Mouse (Mus musculus): ENCODE results near the gene Clcnkb. TPM values are rescaled to one million over a fixed set of nuclear protein-coding genes. Genes with fewer than 3 reads are reported as not detected.

Gene Clcnkb
- total and polyA plus RNA-seq, 3 experiments, result not detected

DNA sequence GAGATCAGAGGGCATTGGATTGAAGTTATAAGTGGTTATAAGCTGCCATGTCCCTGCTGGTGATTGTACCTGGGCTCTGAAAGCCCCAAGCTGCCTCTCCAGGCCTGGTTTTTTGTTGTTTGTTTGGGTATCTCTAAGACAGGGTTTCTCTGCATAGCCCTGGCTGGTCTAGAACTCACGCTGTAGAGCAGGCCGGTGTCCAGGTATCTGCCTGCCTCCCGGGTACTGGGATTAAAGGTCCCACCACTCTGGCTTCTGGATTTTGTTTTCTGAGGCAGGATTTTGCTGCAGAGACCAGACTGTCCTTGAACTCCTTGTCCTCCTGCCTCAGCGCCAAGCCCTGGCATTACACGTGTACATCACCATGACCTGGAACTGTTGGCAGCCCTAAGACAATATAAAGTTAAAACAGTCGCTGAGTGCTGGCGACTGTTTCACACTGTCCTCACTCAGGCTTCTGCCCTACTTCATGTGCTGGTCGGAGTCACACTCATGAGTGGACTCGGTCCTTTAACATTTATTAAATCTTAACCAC is 36.2 kb upstream of the Clcnkb start:
- no peak overlapping the region for H3K4me3 ChIP-seq (ENCODE audit: control insufficient read depth in 1 of 2, insufficient read depth in 1 of 2, low read depth in 2 of 2, low read length in 2 of 2)
- no peak for DNase-seq (ENCODE audit: low read depth, low spot score)
- peaks cover 3 to 7% of the 10 kb centered on the region in 2 experiments; a peak in 3 of 4 replicates for H3K36me3 ChIP-seq (ENCODE audit: control insufficient read depth in 1 of 2, insufficient read depth in 2 of 2, low read length in 2 of 2)
- H3K27me3 ChIP-seq (ENCODE audit: control insufficient read depth in 1 of 2, insufficient read depth in 2 of 2, low read length in 2 of 2), result no peaks in the 10 kb centered on the region
- H3K9ac ChIP-seq (ENCODE audit: control insufficient read depth, low read depth, low read length, poor library complexity, severe bottlenecking), result no peak overlapping the region
- H3K79me2 ChIP-seq (ENCODE audit: control insufficient read depth, insufficient read depth, low read length, poor library complexity), result peaks cover 5% of the 10 kb centered on the region; the same call in 1 of the 2 replicates
- H3K9me3 ChIP-seq (replicated peaks; ENCODE audit: insufficient read depth, low read length), result no peaks in the 10 kb centered on the region
- no peak for TF ChIP-seq MAX (IDR thresholded peaks at IDR 0.05; ENCODE audit: low read length)
- TF ChIP-seq MYC (IDR thresholded peaks at IDR 0.05; ENCODE audit: low read depth, low read length), result no peak
- no peak for TF ChIP-seq CHD2 (IDR thresholded peaks at IDR 0.05; ENCODE audit: low read length)
- no peak for TF ChIP-seq E2F4 (IDR thresholded peaks at IDR 0.05; ENCODE audit: borderline replicate concordance, low read depth, low read length)
- no peak for TF ChIP-seq UBTF (IDR thresholded peaks at IDR 0.05; ENCODE audit: borderline replicate concordance, insufficient read depth, low read depth, low read length)
- TF ChIP-seq MXI1 (IDR thresholded peaks at IDR 0.05; ENCODE audit: low read depth, low read length), result no peak
- TF ChIP-seq NRF1 (IDR thresholded peaks at IDR 0.05; ENCODE audit: insufficient read depth, low read depth, low read length, poor library complexity, severe bottlenecking), result no peak
- TF ChIP-seq TAL1 (IDR thresholded peaks at IDR 0.05; ENCODE audit: low read length), result no peak
- TF ChIP-seq RAD21 (IDR thresholded peaks at IDR 0.05; ENCODE audit: low read depth, low read length), result no peak
- TF ChIP-seq EP300 (IDR thresholded peaks at IDR 0.05; ENCODE audit: low read depth in 1 of 2, low read length in 2 of 2), result no peak
- no peak for TF ChIP-seq CHD1 (IDR thresholded peaks at IDR 0.05; ENCODE audit: low read depth, low read length)
- no peak for TF ChIP-seq MAZ (IDR thresholded peaks at IDR 0.05; ENCODE audit: low read depth, low read length)
- no peak for TF ChIP-seq ELF1 (IDR thresholded peaks at IDR 0.05; ENCODE audit: low read depth, low read length)
- no peak for TF ChIP-seq ZC3H11A (IDR thresholded peaks at IDR 0.05; ENCODE audit: low read depth, low read length)
- TF ChIP-seq JUND (IDR thresholded peaks at IDR 0.05; ENCODE audit: low read depth, low read length), result no peak
- no peak for TF ChIP-seq CTCF (IDR thresholded peaks at IDR 0.05 in 2 of 3, conservative IDR thresholded peaks at IDR 0.05 in 1 of 3; ENCODE audit: control insufficient read depth in 1 of 3, insufficient read depth in 1 of 3, low read depth in 2 of 3, low read length in 3 of 3, poor library complexity in 1 of 3, severe bottlenecking in 1 of 3)
- no peak for TF ChIP-seq BHLHE40 (IDR thresholded peaks at IDR 0.05; ENCODE audit: borderline replicate concordance, low read depth, low read length)
- peaks cover 7 to 11% of the 10 kb centered on the region in 2 experiments for H3K4me1 ChIP-seq (ENCODE audit: control insufficient read depth in 1 of 2, insufficient read depth in 2 of 2, low read length in 2 of 2)
- H3K27ac ChIP-seq (ENCODE audit: control insufficient read depth, low read depth, low read length), result no peak overlapping the region

DNA sequence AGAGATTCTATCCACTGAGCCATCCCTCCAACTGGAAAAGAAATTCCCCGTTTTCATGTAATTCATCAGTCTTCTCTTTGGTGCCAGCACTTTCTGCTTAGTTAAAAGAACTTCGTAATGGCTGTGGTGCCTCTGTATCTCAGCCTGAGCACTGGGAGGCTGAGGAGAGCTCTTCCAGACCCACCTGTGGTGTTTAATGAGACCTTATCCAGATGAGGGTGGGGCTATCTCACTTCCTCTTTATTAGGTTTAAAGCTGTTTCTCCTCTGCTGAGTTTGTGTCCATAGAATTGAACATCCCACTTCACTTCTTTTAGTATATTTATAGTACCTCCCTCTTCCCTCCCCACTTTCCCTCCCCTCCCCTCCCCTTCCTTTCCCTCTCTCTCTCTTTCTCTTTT is 35.4 kb upstream of the Clcnkb start:
- H3K27ac ChIP-seq (ENCODE audit: control insufficient read depth, low read depth, low read length), result peak overlapping the region; percentile 46
- peak; percentile 93 for DNase-seq (ENCODE audit: low read depth, low spot score)
- H3K4me3 ChIP-seq (ENCODE audit: control insufficient read depth in 1 of 2, insufficient read depth in 1 of 2, low read depth in 2 of 2, low read length in 2 of 2), result no peak overlapping the region
- H3K9ac ChIP-seq (ENCODE audit: control insufficient read depth, low read depth, low read length, poor library complexity, severe bottlenecking), result no peak overlapping the region
- H3K27me3 ChIP-seq (ENCODE audit: control insufficient read depth in 1 of 2, insufficient read depth in 2 of 2, low read length in 2 of 2), result no peaks in the 10 kb centered on the region
- H3K4me1 ChIP-seq (ENCODE audit: control insufficient read depth in 1 of 2, insufficient read depth in 2 of 2, low read length in 2 of 2), result peaks cover 7 to 11% of the 10 kb centered on the region in 2 experiments
- H3K9me3 ChIP-seq (replicated peaks; ENCODE audit: insufficient read depth, low read length), result no peaks in the 10 kb centered on the region
- H3K36me3 ChIP-seq (ENCODE audit: control insufficient read depth in 1 of 2, insufficient read depth in 2 of 2, low read length in 2 of 2), result peaks cover 3 to 7% of the 10 kb centered on the region in 2 experiments; a peak in 3 of 4 replicates
- H3K79me2 ChIP-seq (ENCODE audit: control insufficient read depth, insufficient read depth, low read length, poor library complexity), result peaks cover 3% of the 10 kb centered on the region; the same call in 1 of the 2 replicates
- TF ChIP-seq E2F4 (IDR thresholded peaks at IDR 0.05; ENCODE audit: borderline replicate concordance, low read depth, low read length) (no peak), BHLHE40 (IDR thresholded peaks at IDR 0.05; ENCODE audit: borderline replicate concordance, low read depth, low read length) (no peak), SMC3 (IDR thresholded peaks at IDR 0.05; ENCODE audit: low read depth, low read length) (no peak; the same call in 1 of the 2 replicates), CTCF (IDR thresholded peaks at IDR 0.05 in 2 of 3, conservative IDR thresholded peaks at IDR 0.05 in 1 of 3; ENCODE audit: control insufficient read depth in 1 of 3, insufficient read depth in 1 of 3, low read depth in 2 of 3, low read length in 3 of 3, poor library complexity in 1 of 3, severe bottlenecking in 1 of 3) (no peak), ZC3H11A (IDR thresholded peaks at IDR 0.05; ENCODE audit: low read depth, low read length) (no peak), ETS1 (IDR thresholded peaks at IDR 0.05; ENCODE audit: low read depth, low read length) (peak; percentile 44; the same call in 1 of the 2 replicates), GATA1 (IDR thresholded peaks at IDR 0.05; ENCODE audit: low read depth, low read length) (peak; percentile 63), ZNF384 (IDR thresholded peaks at IDR 0.05; ENCODE audit: low read depth, low read length) (no peak), MAFK (IDR thresholded peaks at IDR 0.05; ENCODE audit: borderline replicate concordance, low read depth, low read length) (no peak), SIN3A (IDR thresholded peaks at IDR 0.05; ENCODE audit: low read length) (peak; percentile 68), USF2 (IDR thresholded peaks at IDR 0.05; ENCODE audit: borderline replicate concordance in 1 of 2, insufficient read depth in 1 of 2, low read depth in 1 of 2, low read length in 2 of 2) (no peak), ZKSCAN1 (IDR thresholded peaks at IDR 0.05; ENCODE audit: low read depth, low read length) (no peak), TBP (IDR thresholded peaks at IDR 0.05; ENCODE audit: low read depth, low read length) (peak; percentile 52; the same call in 1 of the 2 replicates), RCOR1 (IDR thresholded peaks at IDR 0.05; ENCODE audit: low read depth, low read length) (peak; percentile 46; the same call in 1 of the 2 replicates), POLR2A (IDR thresholded peaks at IDR 0.05; ENCODE audit: control insufficient read depth in 1 of 2, insufficient read depth in 1 of 2, low read depth in 1 of 2, low read length in 2 of 2, poor library complexity in 1 of 2) (no peak), MAZ (IDR thresholded peaks at IDR 0.05; ENCODE audit: low read depth, low read length) (0 out of 2 replicates have a peak, but pooled peaks have one; percentile 58), EP300 (IDR thresholded peaks at IDR 0.05; ENCODE audit: low read depth in 1 of 2, low read length in 2 of 2) (peak in 1 of 2 experiments; percentile 68; a peak in 2 of 4 replicates), HCFC1 (IDR thresholded peaks at IDR 0.05; ENCODE audit: low read depth, low read length) (no peak), MYB (IDR thresholded peaks at IDR 0.05; ENCODE audit: low read depth, low read length) (no peak)
